Mouse (Mus musculus): Measurements from ENCODE around the gene Mis18bp1.
"Not testable (repeated sequence)": the region's sequence is repeated elsewhere in the genome, so short reads cannot be mapped to it uniquely, and the experiment has no call there.

Mis18bp1 gene

GRCm38 (mm10) chr12:65172021-65172951 lies at the start of gene Mis18bp1:
TSS of gene Mis18bp1 (minus strand) at chr12:65172604.
- peak; percentile 85 for DNase-seq

- DNase-seq, result no peak
Measured at GRCm38 (mm10) chr12:65216404-65216840, 44.0 kb upstream of the Mis18bp1 start.

- no peak for DNase-seq
Measured at GRCm38 (mm10) chr12:65206431-65206830, 34.0 kb upstream of the Mis18bp1 start.

- DNase-seq, result no peak
Measured at GRCm38 (mm10) chr12:65201812-65202211, 29.4 kb upstream of the Mis18bp1 start.

GRCm38 (mm10) chr12:65194003-65194530 lies 21.7 kb upstream of the Mis18bp1 start:
- DNase-seq, result no peak

DNA sequence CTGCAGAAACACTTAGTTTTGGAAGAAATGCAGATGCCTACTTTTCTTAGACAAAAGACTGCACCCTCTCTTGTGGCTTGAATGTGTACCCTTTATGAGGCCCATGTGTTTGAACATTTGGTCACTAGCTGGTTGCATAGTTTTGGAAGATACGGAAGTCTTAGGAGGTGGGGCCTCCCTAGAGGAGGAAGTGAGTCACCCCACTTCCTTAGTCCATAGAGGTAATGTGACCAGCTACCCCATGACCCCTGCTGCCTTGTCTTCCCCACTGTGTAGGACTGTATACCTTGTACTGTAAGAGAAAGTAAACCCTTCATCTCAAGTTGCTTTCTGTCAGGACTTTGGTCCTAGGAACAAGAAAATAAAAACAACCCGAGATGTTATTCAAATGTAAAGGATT lies 16.8 kb upstream of the Mis18bp1 start:
- no peak for DNase-seq

DNA sequence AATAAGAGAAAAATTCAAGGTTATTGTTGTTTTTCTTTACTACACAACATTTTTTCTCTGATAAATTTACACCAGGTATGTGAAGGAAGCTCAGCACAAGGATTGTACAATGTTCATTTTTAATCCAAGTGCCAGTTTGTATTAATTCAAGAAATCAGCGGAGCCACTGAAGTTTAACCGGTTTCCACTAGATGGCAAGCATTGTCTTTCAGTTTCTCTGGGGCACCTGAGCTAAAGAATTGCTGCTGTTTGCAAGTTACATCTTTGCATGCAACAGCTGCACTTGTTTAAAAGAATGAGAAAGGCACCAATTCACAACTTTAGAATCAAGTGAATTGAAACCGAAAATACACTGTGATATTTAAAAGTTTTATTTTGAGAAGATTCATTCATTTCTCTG lies 15.0 kb upstream of the Mis18bp1 start:
- DNase-seq, result no peak

- peak; percentile 6 for DNase-seq
Measured at GRCm38 (mm10) chr12:65173736-65174135, 1.3 kb upstream of the Mis18bp1 start.

DNA sequence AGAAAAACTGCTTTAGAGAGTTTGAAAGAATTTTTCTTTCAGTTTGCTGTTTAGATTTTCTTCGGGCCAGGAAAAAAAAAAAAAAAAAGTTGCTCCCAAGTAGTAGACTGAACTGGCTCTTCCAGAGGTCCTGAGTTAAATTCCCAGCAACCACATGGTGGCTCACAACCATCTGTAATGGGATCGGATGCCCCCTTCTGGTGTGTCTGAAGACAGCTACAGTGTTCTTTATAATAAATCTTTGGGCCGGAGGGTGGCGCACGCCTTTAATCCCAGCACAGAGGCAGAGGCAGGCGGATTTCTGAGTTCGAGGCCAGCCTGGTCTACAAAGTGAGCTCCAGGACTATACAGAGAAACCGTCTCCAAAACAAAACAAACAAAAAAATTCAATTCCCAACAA lies 555 bp upstream of the Mis18bp1 start:
- peak; percentile 49 for DNase-seq

- DNase-seq, result not testable (repeated sequence)
Measured at GRCm38 (mm10) chr12:65136121-65136520, 36.3 kb downstream of the Mis18bp1 start.

DNA sequence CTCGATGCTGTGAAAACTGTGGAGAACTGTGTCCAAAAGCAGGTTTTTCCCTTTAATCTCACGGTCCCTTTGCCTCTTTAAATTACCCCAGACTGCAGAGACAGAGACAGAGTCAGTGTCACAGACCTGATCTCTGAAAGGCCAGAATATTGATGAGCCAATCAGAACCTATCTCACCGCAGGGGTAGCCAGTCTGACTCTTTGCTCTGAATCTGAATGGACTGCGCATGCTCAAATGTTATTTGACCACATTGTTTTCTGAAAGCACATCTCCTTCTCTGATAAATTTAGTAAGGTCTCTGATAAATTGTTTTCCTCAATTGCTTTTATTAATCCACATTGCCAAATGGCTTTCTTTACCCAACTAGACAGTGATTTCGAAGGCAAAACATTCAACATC lies 53.0 kb downstream of the Mis18bp1 start:
- no peak for DNase-seq

GRCm38 (mm10) chr12:65118968-65119367 lies 53.4 kb downstream of the Mis18bp1 start:
- no peak for DNase-seq

- not testable (repeated sequence) for DNase-seq
Measured at GRCm38 (mm10) chr12:65114978-65115377, 57.4 kb downstream of the Mis18bp1 start.

DNA sequence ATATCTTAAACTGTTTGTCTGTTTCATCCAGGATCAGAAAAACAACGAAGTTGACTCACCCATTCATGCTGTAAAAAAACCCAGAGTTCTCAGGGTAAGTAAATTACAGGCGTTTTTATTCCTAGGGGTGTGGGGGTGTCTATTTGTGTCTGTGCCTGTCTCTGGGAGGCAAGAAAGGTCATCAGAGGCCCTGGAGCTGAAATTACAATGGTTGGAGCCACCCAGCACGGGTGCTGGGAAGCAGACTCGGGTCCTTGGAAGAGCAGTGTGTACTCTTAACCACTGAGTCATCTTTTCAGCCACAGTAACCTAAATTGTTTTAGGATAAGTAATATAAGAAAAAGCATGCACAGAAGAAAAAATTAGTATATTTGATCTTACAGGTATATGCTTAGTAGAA lies 58.5 kb downstream of the Mis18bp1 start:
- DNase-seq, result no peak

- no peak for DNase-seq
Measured at GRCm38 (mm10) chr12:65112811-65113210, 59.6 kb downstream of the Mis18bp1 start.

DNA sequence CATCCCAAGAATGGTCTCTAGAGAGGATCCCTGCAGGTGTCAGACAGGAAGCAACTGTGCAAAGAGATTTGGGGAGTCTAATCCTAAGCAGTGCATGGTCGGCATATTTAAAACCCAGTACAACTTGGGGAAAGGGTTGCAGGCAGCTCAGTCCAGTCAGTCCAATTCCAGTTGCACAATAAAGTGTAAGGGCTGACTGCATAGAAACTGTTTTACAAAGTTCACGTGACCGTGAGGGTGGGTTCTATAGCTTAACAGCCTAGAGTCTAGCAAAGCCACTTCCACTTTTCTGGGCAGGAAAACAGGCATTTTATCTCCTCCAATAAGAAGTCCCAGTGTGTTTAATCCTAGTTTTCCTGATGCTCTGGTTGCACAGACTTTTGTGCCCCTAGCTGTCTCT lies 60.9 kb downstream of the Mis18bp1 start:
- no peak for DNase-seq

DNA sequence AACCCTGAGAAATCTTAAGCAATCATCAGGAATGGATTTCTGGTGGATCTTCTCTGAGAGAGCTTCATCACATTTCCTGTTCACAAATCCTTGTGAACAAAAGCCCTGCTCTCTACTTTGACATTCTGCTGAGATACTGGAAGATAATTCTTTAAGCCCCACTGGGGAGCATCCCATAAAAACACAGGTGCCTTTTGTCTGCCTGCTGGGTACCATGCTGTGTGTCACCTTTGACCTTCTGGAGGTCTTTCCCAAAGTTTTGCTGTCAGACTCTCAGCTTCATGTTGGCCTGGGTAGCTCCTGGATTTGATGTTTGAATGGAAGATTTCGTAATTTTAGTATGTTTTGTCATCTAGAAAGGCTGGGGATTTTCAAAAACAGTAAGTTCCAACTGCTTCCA lies 63.7 kb downstream of the Mis18bp1 start:
- DNase-seq, result no peak
